Mouse (Mus musculus): ENCODE measurements around the gene Gm8909. TPM values are rescaled to one million over a fixed set of nuclear protein-coding genes. Genes with fewer than 3 reads are reported as not detected.

Gene Gm8909
- not detected in 2 replicates for polyA plus RNA-seq (2015; fragmentation: Nextera tagmentation; extraction: Ambion mirVana)

DNA sequence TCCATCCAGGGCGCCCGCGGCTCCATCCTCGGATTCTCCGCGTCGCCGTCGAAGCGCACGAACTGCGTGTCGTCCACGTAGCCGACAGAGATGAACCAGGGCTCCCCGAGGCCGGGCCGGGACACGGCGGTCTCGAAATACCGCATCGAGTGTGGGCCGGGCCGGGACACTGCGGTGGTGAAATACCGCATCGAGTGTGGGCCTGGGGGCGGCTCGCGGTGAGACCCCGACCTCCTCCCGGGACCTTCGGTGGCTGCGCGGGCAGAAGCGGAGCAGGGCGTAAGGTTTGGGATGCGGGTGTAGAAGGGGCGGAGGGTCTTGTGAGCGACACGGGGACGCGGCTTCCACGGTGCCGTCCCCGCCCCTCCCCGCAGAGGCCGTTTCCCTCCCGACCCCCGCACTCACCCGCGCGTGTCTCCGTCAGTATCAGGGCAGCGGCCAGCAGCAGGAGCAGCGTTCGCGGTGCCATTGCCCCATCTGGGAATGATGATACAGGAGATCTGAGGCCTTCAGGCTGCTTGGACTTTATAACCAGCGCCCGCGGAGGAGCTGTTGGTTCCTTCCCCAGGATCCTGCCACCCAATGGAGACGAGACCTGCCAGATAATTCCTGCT lies at the start of gene Gm8909:
Gene Gm8909, minus strand, starts transcription at position 499 of the 614 bp plus-strand sequence.
- H3K4me1 ChIP-seq (ENCODE audit: insufficient read depth) = peaks cover 4% of the 10 kb centered on the region; the same call in 1 of the 2 replicates
- H3K4me2 ChIP-seq (ENCODE audit: low read depth, low read length) = peak within 1 kb of the TSS; percentile 74
- ATAC-seq (peak; percentile 29; the same call in 1 of the 2 replicates), DNase-seq (no peak)
- H3K9me3 ChIP-seq (ENCODE audit: low read length) = no peaks in the 10 kb centered on the region
- TF ChIP-seq CTCF (IDR thresholded peaks at IDR 0.05; ENCODE audit: low read depth) = no peak
- TF ChIP-seq EP300 (IDR thresholded peaks at IDR 0.05; ENCODE audit: low read depth) = no peak
- 2% methylated on average over 62 of the region's 63 CpGs for WGBS (ENCODE audit: insufficient replicate concordance)
- peaks cover 33% of the 10 kb centered on the region for H3K27me3 ChIP-seq (ENCODE audit: insufficient read depth, low read length)
- peak within 1 kb of the TSS; percentile 41; the same call in 1 of the 2 replicates for H3K9ac ChIP-seq (replicated peaks)
- H3K27ac ChIP-seq (ENCODE audit: low read depth) = no peak within 1 kb of the TSS
- peak within 1 kb of the TSS; percentile 54 for H3K4me3 ChIP-seq (ENCODE audit: low read depth, low read length)
- H3K36me3 ChIP-seq (replicated peaks; ENCODE audit: insufficient read depth, low read length) = no peaks in the 10 kb centered on the region

DNA sequence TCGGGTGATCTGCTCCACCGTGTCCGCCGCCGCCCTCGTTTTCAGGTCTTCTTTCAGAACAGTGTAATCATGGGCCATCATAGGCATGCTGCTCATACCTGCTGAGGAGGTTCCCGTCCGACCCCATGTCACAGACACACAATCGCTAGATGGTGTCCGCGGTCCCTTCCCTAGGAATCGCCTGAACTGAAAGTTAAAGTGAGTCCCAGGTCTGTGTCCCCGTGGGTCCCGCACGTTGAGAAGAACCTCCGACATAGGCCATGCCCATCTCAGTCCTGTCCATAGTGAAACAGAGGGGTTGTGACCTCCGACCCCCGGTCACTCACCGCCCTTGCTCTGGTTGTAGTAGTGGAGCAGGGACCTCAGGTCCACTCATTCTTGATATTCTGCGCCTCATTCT lies 47.2 kb upstream of the Gm8909 start:
- no peaks in the 10 kb centered on the region for H3K4me1 ChIP-seq (ENCODE audit: insufficient read depth)
- no peaks in the 10 kb centered on the region for H3K9me3 ChIP-seq (ENCODE audit: low read length)
- no peaks in the 10 kb centered on the region for H3K36me3 ChIP-seq (replicated peaks; ENCODE audit: insufficient read depth, low read length)
- TF ChIP-seq CTCF (IDR thresholded peaks at IDR 0.05; ENCODE audit: low read depth) = no peak
- TF ChIP-seq EP300 (IDR thresholded peaks at IDR 0.05; ENCODE audit: low read depth) = no peak
- no peak overlapping the region for H3K27ac ChIP-seq (ENCODE audit: low read depth)
- no peak for DNase-seq
- 3% methylated on average over 20 of the region's 20 CpGs for WGBS (ENCODE audit: insufficient replicate concordance)
- no peak overlapping the region for H3K4me3 ChIP-seq (ENCODE audit: low read depth, low read length)
- peaks cover 43% of the 10 kb centered on the region for H3K27me3 ChIP-seq (ENCODE audit: insufficient read depth, low read length)
- no peak overlapping the region for H3K4me2 ChIP-seq (ENCODE audit: low read depth, low read length)
- no peak overlapping the region for H3K9ac ChIP-seq (replicated peaks)
- no peak for ATAC-seq

DNA sequence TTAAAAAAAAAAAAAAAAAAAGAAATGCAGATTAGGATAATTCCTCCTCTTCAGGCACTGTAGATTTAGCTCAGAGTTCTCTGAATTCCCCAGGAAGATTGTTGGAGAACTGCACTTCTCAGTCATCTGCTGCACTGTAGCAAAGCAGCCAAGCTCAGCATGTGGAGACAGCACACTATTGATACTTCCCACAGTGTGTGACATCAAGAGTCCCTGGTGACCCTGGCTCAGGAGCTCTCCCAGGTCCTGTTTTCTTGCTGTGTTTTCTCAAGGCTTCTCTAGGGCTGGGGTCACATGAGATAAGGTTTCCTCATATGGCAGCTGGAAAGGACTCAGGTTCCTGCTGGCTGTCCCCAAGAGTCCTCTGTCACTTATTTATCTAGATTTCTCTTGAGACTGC lies 38.5 kb upstream of the Gm8909 start:
- no peak overlapping the region for H3K4me2 ChIP-seq (ENCODE audit: low read depth, low read length)
- H3K9me3 ChIP-seq (ENCODE audit: low read length) = no peaks in the 10 kb centered on the region
- H3K36me3 ChIP-seq (replicated peaks; ENCODE audit: insufficient read depth, low read length) = no peaks in the 10 kb centered on the region
- H3K4me3 ChIP-seq (ENCODE audit: low read depth, low read length) = no peak overlapping the region
- ATAC-seq (no peak), DNase-seq (no peak)
- H3K4me1 ChIP-seq (ENCODE audit: insufficient read depth) = peaks cover 3% of the 10 kb centered on the region; the same call in 1 of the 2 replicates
- no peak for TF ChIP-seq CTCF (IDR thresholded peaks at IDR 0.05; ENCODE audit: low read depth)
- no peak for TF ChIP-seq EP300 (IDR thresholded peaks at IDR 0.05; ENCODE audit: low read depth)
- peaks cover 10% of the 10 kb centered on the region for H3K27me3 ChIP-seq (ENCODE audit: insufficient read depth, low read length)
- no peak overlapping the region for H3K27ac ChIP-seq (ENCODE audit: low read depth)
- H3K9ac ChIP-seq (replicated peaks) = no peak overlapping the region

DNA sequence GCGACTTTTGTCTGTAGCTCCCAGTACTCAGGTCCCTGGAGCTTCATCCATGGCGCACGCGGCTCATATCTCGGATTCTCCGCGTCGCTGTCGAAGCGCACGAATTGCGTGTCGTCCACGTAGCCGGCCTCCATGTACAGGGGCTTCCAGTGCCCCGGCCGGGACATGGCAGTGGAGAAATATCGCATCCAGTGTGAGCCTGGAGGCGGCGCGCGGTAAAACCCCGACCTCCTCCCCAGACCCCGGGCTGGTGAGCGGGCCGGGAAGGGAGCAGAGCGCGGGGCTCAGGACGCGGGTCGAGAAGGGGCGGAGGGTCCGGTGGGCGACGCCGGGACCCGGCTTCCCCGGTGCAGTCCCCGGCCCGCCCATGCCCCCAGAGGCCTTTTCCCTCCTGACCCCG lies 37.5 kb upstream of the Gm8909 start:
- under 1% methylated on average over 41 of the region's 41 CpGs for WGBS (ENCODE audit: insufficient replicate concordance)
- Histone ChIP-seq H3K9ac (replicated peaks) (peak overlapping the region; percentile 46; the same call in 1 of the 2 replicates), H3K27me3 (ENCODE audit: insufficient read depth, low read length) (peaks cover 8% of the 10 kb centered on the region)

DNA sequence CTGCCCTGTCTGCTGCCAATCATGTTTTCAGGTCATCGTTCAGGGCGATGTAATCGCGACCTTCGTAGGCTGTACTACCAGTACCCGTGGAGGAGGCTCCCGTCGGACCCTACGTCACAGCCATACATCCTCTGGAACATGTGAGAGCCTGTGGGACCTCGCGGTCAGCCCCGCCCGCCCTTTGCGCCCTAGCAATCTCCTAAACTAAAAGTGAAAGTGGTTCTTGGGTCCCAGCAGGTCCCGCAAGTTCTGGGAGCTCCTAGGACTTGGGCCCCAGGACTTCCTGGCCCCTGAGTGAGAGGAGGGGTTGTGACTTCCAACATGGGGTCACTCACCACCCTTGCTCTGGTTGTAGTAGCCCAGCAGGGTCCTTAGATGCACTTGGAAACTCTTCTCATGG lies 37.1 kb upstream of the Gm8909 start:
- no peak for TF ChIP-seq CTCF (IDR thresholded peaks at IDR 0.05; ENCODE audit: low read depth)
- TF ChIP-seq EP300 (IDR thresholded peaks at IDR 0.05; ENCODE audit: low read depth) = no peak
- Histone ChIP-seq H3K4me2 (ENCODE audit: low read depth, low read length) (peak overlapping the region; percentile 79), H3K9ac (replicated peaks) (no peak overlapping the region; the same call in 1 of the 2 replicates), H3K9me3 (ENCODE audit: low read length) (no peaks in the 10 kb centered on the region), H3K4me3 (ENCODE audit: low read depth, low read length) (peak overlapping the region; percentile 49), H3K27me3 (ENCODE audit: insufficient read depth, low read length) (peaks cover 8% of the 10 kb centered on the region), H3K36me3 (replicated peaks; ENCODE audit: insufficient read depth, low read length) (no peaks in the 10 kb centered on the region), H3K4me1 (ENCODE audit: insufficient read depth) (peaks cover 3% of the 10 kb centered on the region; the same call in 1 of the 2 replicates), H3K27ac (ENCODE audit: low read depth) (no peak overlapping the region)
- WGBS (ENCODE audit: insufficient replicate concordance) = under 1% methylated on average over 15 of the region's 15 CpGs
- DNase-seq (peak; percentile 41), ATAC-seq (peak; percentile 83)

More for the DNA sequence above, 37.5 kb upstream of the Gm8909 start:
- TF ChIP-seq EP300 (IDR thresholded peaks at IDR 0.05; ENCODE audit: low read depth) (no peak), CTCF (IDR thresholded peaks at IDR 0.05; ENCODE audit: low read depth) (no peak)
- Histone ChIP-seq H3K4me3 (ENCODE audit: low read depth, low read length) (peak overlapping the region; percentile 49), H3K4me1 (ENCODE audit: insufficient read depth) (peaks cover 3% of the 10 kb centered on the region; the same call in 1 of the 2 replicates), H3K4me2 (ENCODE audit: low read depth, low read length) (peak overlapping the region; percentile 79), H3K27ac (ENCODE audit: low read depth) (no peak overlapping the region), H3K36me3 (replicated peaks; ENCODE audit: insufficient read depth, low read length) (no peaks in the 10 kb centered on the region), H3K9me3 (ENCODE audit: low read length) (no peaks in the 10 kb centered on the region)
- ATAC-seq = peak; percentile 33; the same call in 1 of the 2 replicates
- no peak for DNase-seq

DNA sequence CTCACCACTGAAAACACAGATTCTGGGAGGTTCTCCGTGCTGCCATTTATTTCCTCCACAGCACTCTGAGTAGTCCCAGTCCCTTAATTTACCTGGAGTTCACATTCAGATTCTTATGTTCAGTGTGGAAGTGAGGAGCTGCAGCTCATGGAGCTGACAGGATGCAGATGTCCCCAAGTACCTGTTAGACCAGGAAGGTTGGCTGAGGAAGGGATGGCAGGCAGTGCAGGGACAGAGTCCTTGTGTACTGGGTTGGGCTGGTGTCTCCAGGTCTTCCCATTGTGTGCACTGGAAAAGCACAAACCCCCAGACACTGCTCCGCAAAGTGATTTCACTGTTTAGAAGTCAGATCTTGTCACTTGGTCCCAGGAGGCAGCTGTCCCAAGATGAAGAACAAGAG lies 33.5 kb upstream of the Gm8909 start:
- H3K27me3 ChIP-seq (ENCODE audit: insufficient read depth, low read length) = peaks cover 8% of the 10 kb centered on the region
- WGBS (ENCODE audit: insufficient replicate concordance) = 75% methylated on average over 2 of the region's 2 CpGs

More for the DNA sequence above, 33.5 kb upstream of the Gm8909 start:
- H3K9me3 ChIP-seq (ENCODE audit: low read length) = no peaks in the 10 kb centered on the region
- no peak overlapping the region for H3K27ac ChIP-seq (ENCODE audit: low read depth)
- H3K4me3 ChIP-seq (ENCODE audit: low read depth, low read length) = no peak overlapping the region
- H3K9ac ChIP-seq (replicated peaks) = no peak overlapping the region
- peaks cover 3% of the 10 kb centered on the region; the same call in 1 of the 2 replicates for H3K4me1 ChIP-seq (ENCODE audit: insufficient read depth)
- no peaks in the 10 kb centered on the region for H3K36me3 ChIP-seq (replicated peaks; ENCODE audit: insufficient read depth, low read length)
- no peak for DNase-seq
- H3K4me2 ChIP-seq (ENCODE audit: low read depth, low read length) = no peak overlapping the region
- TF ChIP-seq EP300 (IDR thresholded peaks at IDR 0.05; ENCODE audit: low read depth) (no peak), CTCF (IDR thresholded peaks at IDR 0.05; ENCODE audit: low read depth) (no peak)
- ATAC-seq = no peak
